Mouse (Mus musculus): ENCODE results near the gene Tuba3a.

DNA sequence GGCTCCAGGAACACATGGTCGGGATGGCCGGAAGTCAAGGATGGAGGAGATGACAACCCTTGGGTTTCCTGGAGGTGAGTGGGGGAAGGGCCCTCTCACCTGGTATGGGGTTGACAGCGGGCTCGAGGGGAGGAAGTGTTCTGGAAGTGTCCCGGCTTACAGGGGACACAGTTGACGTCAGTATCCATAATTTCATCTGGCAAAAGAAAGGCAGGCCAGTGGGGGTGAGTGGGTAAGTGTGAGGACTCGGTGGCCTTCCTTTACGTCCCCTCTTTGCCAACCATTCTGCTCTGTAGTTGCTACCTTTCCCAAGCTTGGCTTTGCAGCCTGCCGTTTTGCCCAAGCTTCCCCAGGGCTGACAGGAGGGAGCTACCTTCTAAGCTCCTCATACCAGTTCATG, 26.3 kb upstream of the Tuba3a start:
- TF ChIP-seq TAL1 (IDR thresholded peaks at IDR 0.05; ENCODE audit: low read length) (no peak), GATA1 (IDR thresholded peaks at IDR 0.05; ENCODE audit: low read length) (no peak)

Data from erythroblast, embryonic 14.5 days (primary cell).